Mouse (Mus musculus): Measurements from ENCODE around the gene Plekhb1. TPM values are rescaled to one million over a fixed set of nuclear protein-coding genes. Genes with fewer than 3 reads are reported as not detected.

Gene Plekhb1
- polyA plus RNA-seq, 1 experiment from 2014 or later: 8.7 TPM

DNA sequence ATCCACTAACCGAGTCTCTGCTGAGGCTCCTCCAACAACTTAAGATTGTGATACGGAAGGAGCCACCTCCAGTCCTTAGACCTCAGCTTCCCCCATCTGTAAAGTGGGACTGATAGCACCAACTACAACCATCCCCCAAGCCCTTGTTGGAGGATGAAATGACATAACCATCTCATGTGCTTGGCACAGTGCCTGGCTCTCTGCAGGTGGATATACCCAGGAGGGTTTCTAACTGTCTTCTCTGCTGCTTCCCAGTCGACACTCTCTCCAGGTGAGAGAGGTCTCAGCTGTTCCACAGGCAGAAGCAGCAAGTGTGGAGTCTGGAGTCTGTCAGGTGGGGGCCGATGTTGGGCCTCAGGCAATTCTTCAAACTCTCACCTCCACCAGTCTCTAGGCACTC is 11.2 kb downstream of the Plekhb1 start:
- no peak overlapping the region for H3K4me3 ChIP-seq (ENCODE audit: low read depth, low read length)
- no peak for TF ChIP-seq CTCF (IDR thresholded peaks at IDR 0.05; ENCODE audit: low read depth)
- TF ChIP-seq EP300 (optimal IDR thresholded peaks at IDR 0.05): no peak
- H3K9me3 ChIP-seq (ENCODE audit: control insufficient read depth, low read length): no peaks in the 10 kb centered on the region
- ATAC-seq (ENCODE audit: low FRiP score, low TSS enrichment) (0 out of 2 replicates have a peak, but pooled peaks have one; percentile 43), DNase-seq (ENCODE audit: low spot score) (no peak)
- H3K4me1 ChIP-seq (replicated peaks; ENCODE audit: control insufficient read depth, insufficient read depth): no peaks in the 10 kb centered on the region
- H3K27ac ChIP-seq (replicated peaks): no peak overlapping the region
- no peak overlapping the region for H3K9ac ChIP-seq (ENCODE audit: low read length)
- 52% methylated on average over 4 of the region's 4 CpGs for WGBS
- H3K27me3 ChIP-seq (ENCODE audit: control insufficient read depth, insufficient read depth, low read length): no peaks in the 10 kb centered on the region
- 0 out of 2 replicates have a peak, but pooled peaks cover 2% of the 10 kb centered on the region for H3K36me3 ChIP-seq (ENCODE audit: control insufficient read depth, insufficient read depth, low read length)
- no peak overlapping the region for H3K4me2 ChIP-seq (replicated peaks; ENCODE audit: low read depth)

DNA sequence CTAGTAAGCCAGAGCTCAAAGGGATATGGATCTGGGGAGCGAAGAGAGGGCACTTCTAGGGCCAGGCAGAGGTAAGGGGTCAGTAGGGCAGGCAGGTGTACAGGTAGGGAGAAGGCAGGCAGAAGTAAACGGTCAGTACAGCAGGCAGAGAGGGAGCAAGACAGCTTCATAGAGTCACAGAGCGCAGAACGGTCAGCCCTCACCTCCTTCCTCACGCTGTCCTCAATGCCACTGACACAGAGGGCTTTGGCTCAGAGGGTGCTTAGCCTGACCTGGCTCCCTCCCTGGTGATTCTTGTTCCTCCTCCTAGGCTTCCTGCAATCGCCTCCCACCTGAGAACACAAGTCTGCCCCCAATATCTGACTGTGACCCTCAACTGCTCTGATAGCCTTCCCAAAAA is 11.8 kb downstream of the Plekhb1 start:
- Histone ChIP-seq H3K4me1 (replicated peaks; ENCODE audit: control insufficient read depth, insufficient read depth) (no peaks in the 10 kb centered on the region), H3K9ac (ENCODE audit: low read length) (no peak overlapping the region), H3K36me3 (ENCODE audit: control insufficient read depth, insufficient read depth, low read length) (0 out of 2 replicates have a peak, but pooled peaks cover 2% of the 10 kb centered on the region), H3K4me3 (ENCODE audit: low read depth, low read length) (no peak overlapping the region), H3K27me3 (ENCODE audit: control insufficient read depth, insufficient read depth, low read length) (no peaks in the 10 kb centered on the region), H3K4me2 (replicated peaks; ENCODE audit: low read depth) (no peak overlapping the region), H3K27ac (replicated peaks) (no peak overlapping the region), H3K9me3 (ENCODE audit: control insufficient read depth, low read length) (no peaks in the 10 kb centered on the region)
- 71% methylated on average over 6 of the region's 6 CpGs for whole genome bisulfite sequencing
- no peak for ATAC-seq (ENCODE audit: low FRiP score, low TSS enrichment)
- no peak for TF ChIP-seq CTCF (IDR thresholded peaks at IDR 0.05; ENCODE audit: low read depth)
- no peak for TF ChIP-seq EP300 (optimal IDR thresholded peaks at IDR 0.05)
- no peak for DNase-seq (ENCODE audit: low spot score)

DNA sequence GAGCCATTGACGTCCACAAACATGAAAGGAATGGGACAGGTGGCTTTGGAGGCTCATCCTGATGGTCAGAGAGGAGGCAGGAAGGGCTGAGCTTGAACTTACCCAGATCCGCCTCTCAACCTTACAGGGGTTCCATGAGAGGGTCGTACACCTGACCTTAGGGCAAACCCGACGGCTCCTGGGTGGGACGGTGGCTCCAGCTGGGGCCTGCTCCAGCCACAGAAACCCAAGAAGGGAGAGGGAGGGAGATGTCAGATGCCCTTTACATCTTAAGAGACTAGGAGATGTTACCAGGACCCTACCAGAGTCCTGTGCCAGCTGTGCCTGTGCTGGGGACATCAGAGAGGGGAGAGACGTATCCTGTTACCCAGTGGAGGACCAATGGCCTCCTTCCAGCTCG is 12.4 kb downstream of the Plekhb1 start:
- no peak overlapping the region for H3K9ac ChIP-seq (ENCODE audit: low read length)
- no peaks in the 10 kb centered on the region for H3K27me3 ChIP-seq (ENCODE audit: control insufficient read depth, insufficient read depth, low read length)
- WGBS: 70% methylated on average over 8 of the region's 8 CpGs
- H3K4me1 ChIP-seq (replicated peaks; ENCODE audit: control insufficient read depth, insufficient read depth): no peaks in the 10 kb centered on the region
- TF ChIP-seq CTCF (IDR thresholded peaks at IDR 0.05; ENCODE audit: low read depth): no peak
- no peak for TF ChIP-seq EP300 (optimal IDR thresholded peaks at IDR 0.05)
- H3K4me2 ChIP-seq (replicated peaks; ENCODE audit: low read depth): no peak overlapping the region
- no peak overlapping the region for H3K4me3 ChIP-seq (ENCODE audit: low read depth, low read length)
- DNase-seq (ENCODE audit: low spot score) (no peak), ATAC-seq (ENCODE audit: low FRiP score, low TSS enrichment) (no peak)
- no peak overlapping the region for H3K27ac ChIP-seq (replicated peaks)
- no peaks in the 10 kb centered on the region for H3K9me3 ChIP-seq (ENCODE audit: control insufficient read depth, low read length)
- H3K36me3 ChIP-seq (ENCODE audit: control insufficient read depth, insufficient read depth, low read length): 0 out of 2 replicates have a peak, but pooled peaks cover 4% of the 10 kb centered on the region

DNA sequence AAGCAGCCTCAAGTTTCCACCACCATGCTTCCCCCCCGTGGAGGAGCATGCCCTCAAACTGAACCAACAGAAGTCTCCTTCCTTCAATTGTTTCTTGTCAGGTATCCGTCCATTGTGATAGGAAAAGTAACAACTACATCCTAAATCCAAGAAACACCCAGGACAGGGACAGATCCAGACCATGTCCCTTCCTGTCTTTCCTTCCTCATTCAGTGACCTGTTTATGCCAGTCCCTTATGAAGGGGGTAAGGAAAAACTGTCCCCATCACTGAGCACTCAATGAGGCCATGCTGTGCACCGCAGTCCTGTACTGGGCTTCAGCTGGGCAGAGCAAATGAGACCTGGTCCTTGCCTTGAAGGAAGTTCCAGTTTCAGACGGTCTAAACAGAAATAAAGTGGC is 13.1 kb downstream of the Plekhb1 start:
- DNase-seq (ENCODE audit: low spot score) (no peak), ATAC-seq (ENCODE audit: low FRiP score, low TSS enrichment) (no peak)
- Histone ChIP-seq H3K27me3 (ENCODE audit: control insufficient read depth, insufficient read depth, low read length) (no peaks in the 10 kb centered on the region), H3K9me3 (ENCODE audit: control insufficient read depth, low read length) (no peaks in the 10 kb centered on the region), H3K4me1 (replicated peaks; ENCODE audit: control insufficient read depth, insufficient read depth) (no peaks in the 10 kb centered on the region), H3K4me3 (ENCODE audit: low read depth, low read length) (no peak overlapping the region), H3K27ac (replicated peaks) (0 out of 2 replicates have a peak overlapping the region, but pooled peaks have one; percentile 8), H3K4me2 (replicated peaks; ENCODE audit: low read depth) (no peak overlapping the region), H3K9ac (ENCODE audit: low read length) (no peak overlapping the region), H3K36me3 (ENCODE audit: control insufficient read depth, insufficient read depth, low read length) (0 out of 2 replicates have a peak, but pooled peaks cover 4% of the 10 kb centered on the region)
- WGBS: 81% methylated on average over 4 of the region's 4 CpGs
- TF ChIP-seq CTCF (IDR thresholded peaks at IDR 0.05; ENCODE audit: low read depth): no peak
- no peak for TF ChIP-seq EP300 (optimal IDR thresholded peaks at IDR 0.05)

DNA sequence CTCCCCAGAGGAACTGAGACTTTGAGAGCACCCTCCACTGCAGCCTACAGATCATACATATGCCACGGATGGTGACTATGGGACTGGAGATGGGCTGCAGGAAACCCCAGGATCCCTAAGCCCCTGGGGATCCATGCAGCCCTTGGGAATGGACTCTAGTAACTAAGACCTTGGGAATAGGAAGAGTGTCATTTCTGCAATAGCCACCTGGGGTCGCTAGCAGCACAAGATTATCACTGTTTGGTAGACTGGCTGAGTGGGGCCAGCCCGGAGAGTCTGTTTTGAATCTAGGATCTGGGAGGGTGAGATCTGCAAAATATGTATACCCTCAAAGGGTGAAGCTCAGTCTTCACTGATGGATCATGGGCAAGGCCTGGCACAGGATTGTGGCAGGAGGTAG is 17.1 kb downstream of the Plekhb1 start:
- H3K4me3 ChIP-seq (ENCODE audit: low read depth, low read length): no peak overlapping the region
- 26% methylated on average over 3 of the region's 3 CpGs for WGBS
- H3K4me2 ChIP-seq (replicated peaks; ENCODE audit: low read depth): no peak overlapping the region
- H3K27me3 ChIP-seq (ENCODE audit: control insufficient read depth, insufficient read depth, low read length): no peaks in the 10 kb centered on the region
- ATAC-seq (ENCODE audit: low FRiP score, low TSS enrichment) (no peak; the same call in 1 of the 2 replicates), DNase-seq (ENCODE audit: low spot score) (peak; percentile 74)
- no peak for TF ChIP-seq EP300 (optimal IDR thresholded peaks at IDR 0.05)
- TF ChIP-seq CTCF (IDR thresholded peaks at IDR 0.05; ENCODE audit: low read depth): peak; percentile 80
- no peak overlapping the region for H3K27ac ChIP-seq (replicated peaks)
- no peak overlapping the region for H3K9ac ChIP-seq (ENCODE audit: low read length)
- H3K36me3 ChIP-seq (ENCODE audit: control insufficient read depth, insufficient read depth, low read length): peaks cover 7% of the 10 kb centered on the region; the same call in 1 of the 2 replicates
- no peaks in the 10 kb centered on the region for H3K9me3 ChIP-seq (ENCODE audit: control insufficient read depth, low read length)
- H3K4me1 ChIP-seq (replicated peaks; ENCODE audit: control insufficient read depth, insufficient read depth): no peaks in the 10 kb centered on the region

DNA sequence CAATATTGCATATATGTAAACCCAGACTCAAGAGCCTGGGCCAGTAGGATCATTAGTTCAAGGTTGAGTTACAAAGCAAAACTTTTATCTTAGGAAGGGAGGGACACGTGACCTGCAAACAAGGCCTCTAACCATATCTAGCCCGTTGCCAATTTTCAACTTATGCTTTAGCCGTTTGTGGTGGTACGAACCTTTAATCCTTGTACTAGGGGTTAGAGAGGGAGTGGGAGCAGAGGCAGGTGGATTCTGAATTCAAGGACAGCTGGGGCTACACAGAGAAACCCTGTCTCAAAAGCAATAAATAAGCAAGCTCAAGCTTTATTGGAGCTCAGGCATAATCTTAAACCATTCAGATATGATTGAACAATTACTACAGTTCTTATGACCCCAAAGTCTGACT is 19.8 kb downstream of the Plekhb1 start:
- ATAC-seq (ENCODE audit: low FRiP score, low TSS enrichment) (no peak), DNase-seq (ENCODE audit: low spot score) (no peak)
- WGBS: 73% methylated on average over 4 of the region's 4 CpGs
- Histone ChIP-seq H3K27ac (replicated peaks) (no peak overlapping the region), H3K9ac (ENCODE audit: low read length) (no peak overlapping the region), H3K4me2 (replicated peaks; ENCODE audit: low read depth) (no peak overlapping the region), H3K4me3 (ENCODE audit: low read depth, low read length) (no peak overlapping the region), H3K36me3 (ENCODE audit: control insufficient read depth, insufficient read depth, low read length) (peaks cover 4% of the 10 kb centered on the region; the same call in 1 of the 2 replicates), H3K4me1 (replicated peaks; ENCODE audit: control insufficient read depth, insufficient read depth) (no peaks in the 10 kb centered on the region), H3K27me3 (ENCODE audit: control insufficient read depth, insufficient read depth, low read length) (no peaks in the 10 kb centered on the region), H3K9me3 (ENCODE audit: control insufficient read depth, low read length) (no peaks in the 10 kb centered on the region)
- TF ChIP-seq CTCF (IDR thresholded peaks at IDR 0.05; ENCODE audit: low read depth) (no peak), EP300 (optimal IDR thresholded peaks at IDR 0.05) (no peak)
